Comparison of ENCODE assay signal across 11 mouse cellular contexts in genomic region chr1:131062821-131063220, GRCm38 (mm10). TPM values are rescaled to one million over a fixed set of nuclear protein-coding genes. Genes with fewer than 3 reads are reported as not detected.
DNase-seq lines count a peak whose midpoint lies in the region; ATAC-seq lines count a peak whose summit lies in the region.
"Had no signal": no experiment of that assay in that cellular context is flagged by ENCODE, and none has a peak within 500 bp of the region (broad histone marks: within the 10 kb centered on the region; RNA-seq: fewer than 3 reads in every experiment).

No protein-coding gene starts in this region.

- intact Hi-C loops in left cerebral cortex, postnatal 14 days (cut with DNase I) = no loop called here

- H3K4me2 ChIP-seq in hindbrain, embryonic 13.5 days = no peak overlapping the region
- H3K4me2 ChIP-seq in hindbrain, embryonic 14.5 days (replicated peaks) = no peak overlapping the region
- H3K4me2 ChIP-seq: lung, embryonic 15.5 days had no signal

- DNase-seq in hindbrain, embryonic 14.5 days (ENCODE audit: low spot score) = no peak
- peak; percentile 54 for DNase-seq in heart, adult 18-20 months
- DNase-seq in left cerebral cortex, postnatal 14 days (ENCODE audit: low spot score in 2 of 2) = peak; percentile 45 to 73
- DNase-seq in right cerebral cortex, postnatal 25 days = peak; percentile 65
- no peak for DNase-seq in testis, postnatal 10 days (ENCODE audit: low spot score)
- DNase-seq in cerebellum, postnatal 36 days = no peak
- DNase-seq in cerebellum, adult 8-10 months = no peak
- DNase-seq: cerebellum, adult 18-20 months had no signal

- H3K9me3 ChIP-seq in hindbrain, embryonic 13.5 days = no peaks in the 10 kb centered on the region
- H3K9me3 ChIP-seq in hindbrain, embryonic 14.5 days (ENCODE audit: control insufficient read depth, low read length) = no peaks in the 10 kb centered on the region
- H3K9me3 ChIP-seq: lung, embryonic 15.5 days had no signal

- H3K9ac ChIP-seq in hindbrain, embryonic 13.5 days = no peak overlapping the region
- no peak overlapping the region for H3K9ac ChIP-seq in hindbrain, embryonic 14.5 days
- H3K9ac ChIP-seq: lung, embryonic 15.5 days had no signal

- ATAC-seq in hindbrain, embryonic 13.5 days (ENCODE audit: low FRiP score) = no peak
- ATAC-seq in hindbrain, embryonic 14.5 days (ENCODE audit: low FRiP score) = no peak

- no peak overlapping the region for H3K4me3 ChIP-seq in hindbrain, embryonic 13.5 days
- no peak overlapping the region for H3K4me3 ChIP-seq in hindbrain, embryonic 14.5 days (replicated peaks; ENCODE audit: low read length)
- H3K4me3 ChIP-seq: lung, embryonic 15.5 days had no signal

- 64% methylated on average over 6 of the region's 6 CpGs for WGBS in hindbrain, embryonic 13.5 days
- 68% methylated on average over 6 of the region's 6 CpGs for WGBS in hindbrain, embryonic 14.5 days

- H3K36me3 ChIP-seq in hindbrain, embryonic 13.5 days = peaks cover 3% of the 10 kb centered on the region; the same call in 1 of the 2 replicates
- peaks cover under 1% of the 10 kb centered on the region; the same call in 1 of the 2 replicates for H3K36me3 ChIP-seq in hindbrain, embryonic 14.5 days (replicated peaks; ENCODE audit: control insufficient read depth, insufficient read depth)

- peaks cover 65% of the 10 kb centered on the region for H3K4me1 ChIP-seq in hindbrain, embryonic 13.5 days (replicated peaks)
- H3K4me1 ChIP-seq in hindbrain, embryonic 14.5 days (replicated peaks; ENCODE audit: control insufficient read depth, insufficient read depth, low read length) = peaks cover 30% of the 10 kb centered on the region

- no peaks in the 10 kb centered on the region for H3K27me3 ChIP-seq in hindbrain, embryonic 13.5 days
- no peaks in the 10 kb centered on the region for H3K27me3 ChIP-seq in hindbrain, embryonic 14.5 days (ENCODE audit: control insufficient read depth, insufficient read depth, low read length)
- H3K27me3 ChIP-seq: lung, embryonic 15.5 days had no signal

- H3K27ac ChIP-seq in hindbrain, embryonic 13.5 days = peak overlapping the region; percentile 48
- H3K27ac ChIP-seq in hindbrain, embryonic 14.5 days = no peak overlapping the region
- H3K27ac ChIP-seq: lung, embryonic 15.5 days had no signal

RNA-seq across cellular contexts. Expression of gene Mapkapk2, which starts 34.8 kb away (rescaled TPM):
- 22.0 and 23.1 TPM in 2 replicates for polyA plus RNA-seq in hindbrain, embryonic 13.5 days (2015; fragmentation: Nextera tagmentation; extraction: Ambion mirVana)
- polyA plus RNA-seq in hindbrain, embryonic 14.5 days (2014; fragmentation: Nextera tagmentation; extraction: Ambion mirVana) = 22.5 and 23.7 TPM in 2 replicates
- 100 to 1,000 TPM; 311 to 318 TPM for total RNA-seq in heart, adult 18-20 months (2021)
- total RNA-seq in left cerebral cortex, postnatal 14 days (2021) = 10 to 100 TPM; 25.1 to 26.0 TPM

RNA-seq across cellular contexts. Expression of gene Il10, which starts 43.2 kb away (rescaled TPM):
- not detected in 2 replicates for polyA plus RNA-seq in hindbrain, embryonic 13.5 days (2015; fragmentation: Nextera tagmentation; extraction: Ambion mirVana)
- not detected in 2 replicates for polyA plus RNA-seq in hindbrain, embryonic 14.5 days (2014; fragmentation: Nextera tagmentation; extraction: Ambion mirVana)
- not detected for total RNA-seq in heart, adult 18-20 months (2021)
- total RNA-seq in left cerebral cortex, postnatal 14 days (2021) = not detected
- polyA plus RNA-seq: C2C12 had no signal

Comparison
In these comparisons a context has a peak if more than half of its experiments do, and no peak if none do; other contexts are left out.
1. DNase-seq: peak in heart, adult 18-20 months (2 of 2), left cerebral cortex, postnatal 14 days (2 of 2) and right cerebral cortex, postnatal 25 days (single experiment); none in hindbrain, embryonic 14.5 days (single experiment), testis, postnatal 10 days (single experiment), cerebellum, postnatal 36 days (0 of 2) and cerebellum, adult 8-10 months (single experiment).
2. RNA of gene Mapkapk2, which starts 34.8 kb away (total RNA-seq): 311 to 318 TPM in heart, adult 18-20 months; 25.1 to 26.0 TPM in left cerebral cortex, postnatal 14 days; every median in the first group is over 10 times any median in the second.